Mouse (Mus musculus) WW6 (cell line): ENCODE measurements around the gene Nrp2.

Experiments used
- DNase-seq: peaks from one replicate; pipeline ENCODE4 v3.0.0-alpha.2; 2013; ENCODE audit warnings: low read depth, low spot score

Nrp2 gene

GRCm38 (mm10) chr1:62704889-62705516 lies 1.9 kb downstream of the Nrp2 start:
- no peak for DNase-seq

- no peak for DNase-seq
Observed at GRCm38 (mm10) chr1:62705517-62705981, 2.5 kb downstream of the Nrp2 start.

DNA sequence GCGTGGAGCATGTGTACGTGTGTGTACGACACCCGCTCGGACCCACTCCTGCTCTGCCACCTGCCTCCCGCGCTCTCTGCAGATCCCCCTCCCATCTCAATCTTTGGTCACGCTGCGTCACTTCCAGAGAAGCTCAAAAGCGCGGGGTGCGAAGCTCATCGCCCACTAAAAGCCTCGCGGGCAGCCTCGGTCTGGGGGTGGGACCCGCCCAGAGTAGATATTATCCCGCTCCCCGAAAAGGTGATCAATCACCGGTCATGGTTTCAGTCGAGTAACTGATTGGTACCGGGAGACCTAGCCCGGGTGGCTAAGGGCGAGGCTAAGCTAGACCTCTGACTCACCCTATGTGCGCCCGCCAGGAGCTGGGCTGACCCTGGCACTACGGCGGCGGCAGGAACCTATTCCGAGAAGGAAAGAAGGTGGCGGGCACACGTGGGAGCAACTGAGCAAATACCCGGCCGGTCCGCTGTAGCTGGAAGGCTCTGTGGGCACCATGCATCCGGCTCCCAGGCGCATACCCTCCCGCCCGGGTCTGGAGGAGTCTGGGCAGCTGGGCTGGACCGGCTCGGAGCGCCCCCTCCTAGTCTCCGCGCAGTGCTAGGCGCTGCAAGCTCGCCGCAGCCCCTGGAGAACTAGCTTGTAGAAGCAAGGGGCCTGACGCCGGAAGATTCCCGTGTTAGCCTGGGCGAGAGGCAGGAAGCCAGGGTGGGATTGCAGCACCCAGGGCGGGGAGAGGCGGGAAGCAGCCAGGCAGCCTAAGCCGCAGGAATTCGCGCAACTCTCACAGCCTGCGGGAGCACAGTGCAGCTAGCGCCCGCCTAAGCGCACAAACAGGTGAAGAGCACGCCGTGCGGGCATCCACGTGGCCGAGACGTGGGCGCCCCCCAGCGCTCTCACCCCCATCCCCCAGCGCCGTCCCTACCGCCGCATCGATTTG lies 3.3 kb downstream of the Nrp2 start:
- no peak for DNase-seq

DNA sequence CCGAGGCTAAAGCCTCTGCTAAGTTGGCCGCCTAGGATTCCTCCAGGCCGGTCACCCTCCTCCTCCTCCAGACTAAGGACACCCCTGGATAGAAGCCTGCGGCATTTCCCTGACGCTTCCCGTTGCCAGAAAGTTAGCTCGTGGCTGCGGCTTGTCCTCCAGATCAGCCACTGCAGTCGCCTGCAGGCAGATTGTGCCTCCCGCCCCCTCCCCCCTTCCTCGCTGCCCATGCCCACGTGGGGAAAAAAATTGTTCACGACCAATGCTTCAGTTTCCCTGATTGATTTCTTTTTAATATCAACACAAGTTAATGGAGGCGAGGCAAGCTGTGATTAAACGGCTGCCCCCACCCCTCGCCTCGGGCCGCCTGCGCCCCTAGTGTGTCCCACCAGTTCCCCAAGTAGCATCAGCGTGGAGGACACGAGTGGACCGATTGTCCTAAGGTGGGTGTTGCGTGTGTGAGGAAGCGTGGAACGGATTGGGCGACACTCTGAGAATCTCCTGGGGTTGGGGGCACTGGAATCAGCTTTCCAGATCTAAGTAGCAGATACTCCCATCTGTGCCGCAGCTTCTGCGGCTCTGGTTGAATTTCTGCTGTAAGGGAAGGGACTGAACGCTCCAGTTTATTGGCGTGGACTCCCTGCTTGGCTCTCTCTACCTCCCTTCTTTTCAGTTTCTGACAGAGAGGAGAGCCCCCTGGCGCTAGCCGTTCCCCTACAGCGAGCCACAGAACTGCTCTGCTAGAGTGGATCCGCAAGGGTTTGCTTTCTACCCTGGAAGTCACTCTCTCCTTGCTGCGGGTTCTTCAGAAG lies 4.2 kb downstream of the Nrp2 start:
- no peak for DNase-seq

DNA sequence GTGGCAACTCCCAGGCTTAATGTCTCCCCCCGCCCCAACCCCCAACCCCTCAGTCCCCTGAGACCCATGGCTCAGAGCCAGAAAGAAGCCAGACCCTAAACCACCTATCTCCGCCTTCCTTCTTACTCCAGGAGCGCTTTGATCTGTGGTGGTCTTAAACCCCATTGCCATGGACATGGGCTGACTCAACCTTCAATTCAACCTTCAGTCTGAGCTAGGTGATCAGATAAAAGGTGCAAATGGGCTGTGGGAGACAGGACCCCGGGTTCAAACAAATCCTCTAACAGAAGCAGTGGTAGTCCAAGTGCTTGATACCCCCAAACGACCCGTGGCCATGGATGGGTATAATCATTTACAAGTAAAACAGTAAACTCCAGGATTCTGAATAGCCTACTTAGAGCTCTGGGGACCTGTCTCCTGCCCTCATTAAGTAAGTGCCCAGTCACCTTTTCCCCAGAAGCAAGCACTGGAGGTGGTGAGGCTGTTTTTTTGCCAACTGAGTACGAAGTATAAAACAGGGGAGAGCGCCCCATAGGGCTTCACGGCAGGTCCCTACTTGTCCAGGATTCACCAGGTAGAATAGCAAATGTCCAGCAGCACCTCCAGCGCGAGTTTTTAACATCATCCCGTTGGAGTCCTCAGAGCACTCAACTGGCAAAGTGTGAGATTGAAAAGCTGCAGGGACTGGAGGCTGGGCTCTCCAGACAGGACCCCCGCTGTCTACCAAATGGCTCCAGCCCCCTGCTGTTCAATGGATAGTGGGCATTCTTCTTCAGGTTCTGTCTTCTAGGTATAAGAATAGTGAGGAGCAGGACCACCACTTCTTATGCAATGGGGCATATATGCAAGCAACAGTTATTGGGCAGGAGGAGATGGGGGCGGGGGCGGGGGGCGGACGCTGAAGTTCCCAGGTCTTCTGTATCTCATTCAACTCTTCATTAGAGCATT lies 5.1 kb downstream of the Nrp2 start:
- DNase-seq: no peak

DNA sequence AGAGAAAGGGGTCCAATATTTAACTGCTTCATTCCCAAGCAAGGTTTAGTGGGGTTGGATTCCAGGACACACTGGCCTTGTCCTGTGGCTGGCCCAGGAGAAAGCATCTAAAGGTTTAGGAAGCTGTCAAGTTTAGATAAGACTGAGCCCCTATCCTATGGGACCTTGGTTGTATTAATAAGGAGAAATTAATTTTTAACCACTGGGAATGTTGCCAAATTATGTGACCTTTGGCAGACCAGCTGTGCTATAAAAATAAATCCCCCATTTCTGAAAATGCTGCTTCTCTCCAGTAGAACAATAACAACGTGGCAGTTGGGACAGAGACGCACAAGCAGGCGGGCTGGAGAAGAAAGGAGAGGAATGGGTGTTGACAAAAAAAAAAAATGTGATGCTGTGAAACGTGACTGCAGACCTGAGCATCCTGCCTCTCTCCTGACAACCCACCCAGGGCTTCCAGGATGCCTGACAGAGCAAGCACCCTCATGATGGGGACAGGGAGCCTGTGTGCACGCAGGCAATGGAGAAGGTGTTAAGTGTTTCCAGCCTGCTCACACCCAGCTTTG lies 6.8 kb downstream of the Nrp2 start:
- no peak for DNase-seq

- no peak for DNase-seq
Observed at GRCm38 (mm10) chr1:62713021-62713676, 10.1 kb downstream of the Nrp2 start.

- no peak for DNase-seq
Observed at GRCm38 (mm10) chr1:62715004-62715403, 11.9 kb downstream of the Nrp2 start.

- no peak for DNase-seq
Observed at GRCm38 (mm10) chr1:62715692-62716091, 12.6 kb downstream of the Nrp2 start.

DNA sequence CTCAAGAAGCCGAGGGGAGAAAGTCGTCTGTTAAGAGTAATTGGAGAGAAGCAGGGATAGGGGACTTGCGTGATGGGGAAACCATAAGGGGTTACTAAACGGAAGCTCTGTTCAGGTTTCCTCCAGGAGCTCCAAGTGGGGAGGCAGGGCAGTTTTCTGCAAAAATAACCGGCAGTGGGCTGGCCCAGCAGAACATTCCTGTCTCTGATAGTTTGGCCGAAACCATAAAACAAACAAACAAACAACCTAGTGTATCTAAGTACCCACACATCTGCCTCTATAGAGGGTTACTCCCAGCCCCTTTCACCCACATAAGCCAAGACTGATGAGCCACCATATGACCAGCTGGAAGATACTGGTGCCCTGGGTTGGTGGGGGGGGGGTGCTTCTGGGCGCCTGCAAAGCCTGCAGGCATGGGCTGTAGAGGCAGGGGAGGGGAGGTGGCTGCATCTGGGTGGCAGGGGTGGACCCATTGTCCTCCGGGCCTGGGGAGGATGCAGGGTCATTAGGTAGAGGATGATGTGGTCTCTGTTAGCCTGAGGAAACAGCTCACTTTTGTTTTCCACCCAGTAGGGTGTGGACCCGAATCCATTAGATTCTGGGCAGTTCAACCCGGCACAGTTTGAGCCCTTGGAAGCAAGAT lies 13.9 kb downstream of the Nrp2 start:
- DNase-seq: no peak

DNA sequence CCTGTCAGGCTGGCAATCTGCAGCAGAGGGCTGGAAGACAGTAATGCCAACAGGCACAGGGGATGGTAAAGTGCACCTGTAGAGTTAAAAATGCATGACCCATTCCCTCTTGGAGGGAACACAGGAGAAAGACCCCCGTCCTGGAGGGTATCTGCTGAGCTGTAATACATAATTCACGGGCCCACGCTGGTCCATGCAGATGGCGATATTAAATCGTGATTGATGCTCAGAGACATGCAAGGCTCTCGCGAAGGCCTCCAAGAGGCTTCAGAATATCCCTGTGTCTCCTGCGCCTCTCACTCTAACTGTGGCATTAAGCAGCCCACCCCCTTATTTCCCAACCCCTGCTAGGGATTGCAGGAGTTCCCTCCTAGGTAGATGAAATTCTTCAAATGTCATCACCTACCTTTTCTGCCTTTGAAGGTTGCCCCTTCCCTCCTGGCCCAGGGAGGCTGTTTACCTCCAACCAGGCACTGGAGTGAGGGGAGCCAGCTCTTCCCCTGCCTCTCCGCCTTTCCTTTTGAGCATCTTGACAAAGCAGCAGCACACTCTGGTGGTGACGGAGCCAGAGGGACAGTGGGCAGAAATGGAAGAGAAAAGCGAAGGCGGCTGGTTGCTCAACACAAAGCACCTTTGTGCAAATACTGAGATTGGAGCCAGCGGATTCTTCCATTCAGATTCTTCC lies 14.6 kb downstream of the Nrp2 start:
- no peak for DNase-seq

DNA sequence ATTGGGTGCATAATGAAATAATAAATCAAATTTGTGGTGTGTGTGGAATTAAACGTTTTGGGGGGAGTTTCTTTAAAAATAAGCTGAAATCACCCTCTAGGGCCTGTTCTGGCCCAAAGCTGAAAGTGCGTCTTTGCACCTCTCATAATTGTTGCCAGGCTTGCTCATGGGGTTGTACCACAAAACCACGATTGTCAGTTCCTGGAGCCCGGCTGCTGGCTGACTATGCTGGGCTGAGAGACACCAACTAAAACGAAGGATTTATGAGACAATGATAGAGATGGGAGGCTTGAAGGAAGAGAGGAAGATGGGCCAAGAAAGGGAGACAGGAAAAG lies 15.1 kb downstream of the Nrp2 start:
- no peak for DNase-seq

GRCm38 (mm10) chr1:62718750-62719149 lies 15.7 kb downstream of the Nrp2 start:
- DNase-seq: no peak

DNA sequence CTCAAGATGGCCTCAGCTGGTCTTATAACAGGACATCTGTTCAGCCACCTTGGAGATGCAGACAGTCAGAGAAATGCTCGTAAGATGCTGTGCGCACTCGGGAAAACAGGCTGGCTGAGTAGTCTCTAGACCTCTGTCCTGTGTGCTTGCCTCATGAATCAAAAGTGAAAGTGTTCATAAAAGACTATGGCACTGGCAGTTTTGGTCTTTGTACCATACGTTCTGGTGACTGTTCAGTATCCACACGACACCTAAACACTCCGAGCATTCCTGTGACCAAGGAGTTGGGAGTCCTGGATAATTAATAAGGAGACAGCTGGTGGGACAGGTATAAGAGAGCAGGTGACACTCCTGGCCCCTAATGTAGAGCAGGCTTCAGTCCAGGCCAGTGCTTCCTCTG lies 16.7 kb downstream of the Nrp2 start:
- DNase-seq: no peak

DNA sequence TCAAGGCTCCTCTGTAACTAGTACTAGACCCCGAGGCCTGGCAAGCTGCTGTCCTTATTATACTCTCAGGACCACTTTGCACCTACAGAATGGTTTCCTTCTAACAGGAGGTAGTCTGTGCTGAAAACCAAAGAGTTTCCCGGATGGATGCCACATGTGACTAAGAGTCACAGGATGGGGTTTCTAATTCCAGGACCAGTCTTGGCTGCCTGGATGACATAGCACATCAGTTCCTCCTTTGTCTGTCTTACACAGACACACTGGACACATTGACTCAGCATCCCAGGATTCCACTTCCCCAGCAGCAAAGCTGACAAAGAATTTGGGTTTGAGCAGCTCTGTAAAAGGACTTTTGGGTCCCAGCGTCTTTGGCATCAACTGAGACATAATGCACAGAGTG lies 17.1 kb downstream of the Nrp2 start:
- DNase-seq: no peak

DNA sequence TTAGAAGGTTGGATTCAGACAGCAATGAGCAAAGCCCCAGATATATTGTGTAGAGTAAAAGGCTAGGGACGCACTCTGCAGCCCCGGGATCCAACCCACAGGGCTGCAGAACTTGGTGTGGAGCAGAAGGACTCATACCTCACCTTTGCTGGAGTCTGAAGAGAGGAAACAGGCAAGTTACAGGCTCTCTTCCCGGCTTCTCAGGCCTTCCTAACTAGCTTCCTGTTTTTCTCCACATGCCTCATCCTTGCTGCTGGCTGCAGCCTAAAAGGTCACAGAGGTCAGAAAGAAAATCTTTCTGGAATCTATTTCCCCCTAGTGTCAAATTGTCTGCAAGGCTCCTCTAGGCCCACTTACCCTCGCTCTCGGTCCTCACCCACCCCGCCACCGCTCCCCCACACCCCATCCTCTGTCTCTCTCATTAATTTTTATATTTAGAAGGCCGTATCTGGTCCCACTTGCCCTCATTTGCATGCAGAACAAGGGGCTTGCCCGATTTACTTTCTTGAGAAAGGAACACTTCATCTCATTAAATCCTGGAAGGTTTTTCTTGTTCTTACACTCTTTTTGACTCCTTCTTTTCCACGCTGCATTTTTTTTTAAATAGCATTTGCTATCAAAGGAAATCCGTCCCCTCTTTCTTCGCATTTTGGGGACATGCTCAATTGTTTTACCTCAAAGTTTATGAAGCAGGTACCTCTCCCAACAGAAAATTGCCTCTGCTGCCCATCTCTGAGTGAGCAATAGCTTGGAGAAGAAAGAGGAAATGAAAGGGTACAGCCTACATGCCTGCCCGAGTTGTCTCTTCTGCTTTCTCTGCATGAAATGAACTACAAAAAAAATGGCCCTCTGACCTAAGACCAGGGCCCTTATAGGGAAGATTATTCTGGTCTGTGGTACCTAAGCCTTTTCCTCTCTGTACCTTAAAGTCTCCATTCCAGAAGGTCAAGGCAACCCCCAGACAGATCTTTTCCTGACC lies 17.9 kb downstream of the Nrp2 start:
- no peak for DNase-seq

- DNase-seq: no peak
Observed at GRCm38 (mm10) chr1:62721706-62722187, 18.7 kb downstream of the Nrp2 start.

GRCm38 (mm10) chr1:62722526-62722925 lies 19.4 kb downstream of the Nrp2 start:
- DNase-seq: no peak
